Mouse (Mus musculus): ENCODE measurements around the gene Gm20458.

Gene Gm20458

GRCm38 (mm10) chr2:164534315-164534714 lies 73.5 kb downstream of the Gm20458 start:
- DNase-seq (ENCODE audit: low read depth, low spot score), result no peak

DNA sequence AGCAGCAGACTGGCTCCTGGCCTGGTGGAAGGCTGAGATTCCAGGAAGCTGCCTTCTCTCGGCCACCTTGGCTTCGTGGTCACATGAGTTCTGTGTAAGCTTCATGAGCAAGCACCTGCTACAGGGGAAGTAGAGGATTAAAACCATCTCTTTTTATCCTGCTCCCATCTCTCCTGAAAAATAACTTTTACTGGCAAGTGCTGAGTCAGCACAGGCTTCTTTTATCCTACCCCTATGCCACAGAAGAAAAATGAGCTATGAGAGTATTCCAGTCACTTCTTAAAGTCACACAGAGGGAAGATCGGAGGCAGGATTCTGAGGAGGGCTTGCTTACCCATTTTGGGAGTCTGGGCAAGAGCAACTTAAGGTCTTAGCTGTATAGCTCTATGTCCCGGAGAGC lies 76.2 kb downstream of the Gm20458 start:
- DNase-seq (ENCODE audit: low read depth, low spot score), result no peak

Measured in telencephalon, adult 2 months (tissue).